Mouse (Mus musculus): ENCODE data around the gene Cldn18.

Cldn18 gene

GRCm38 (mm10) chr9:99685061-99685521 is 32.0 kb downstream of the Cldn18 start:
- in situ Hi-C loops (cut with MboI): no loop called here

- in situ Hi-C loops (cut with MboI): no loop called here
These were observed 35.0 kb downstream of the Cldn18 start for GRCm38 (mm10) chr9:99681980-99682570.

- in situ Hi-C loops (cut with MboI): no loop called here
These were observed 41.4 kb downstream of the Cldn18 start for GRCm38 (mm10) chr9:99675714-99676113.

- in situ Hi-C loops (cut with MboI): no loop called here
These were observed 45.5 kb downstream of the Cldn18 start for GRCm38 (mm10) chr9:99671603-99672002.

- in situ Hi-C loops (cut with MboI): no loop called here
These were observed 49.5 kb downstream of the Cldn18 start for GRCm38 (mm10) chr9:99667596-99667995.

GRCm38 (mm10) chr9:99662887-99663286 is 54.2 kb downstream of the Cldn18 start:
- in situ Hi-C loops (cut with MboI): no loop called here

GRCm38 (mm10) chr9:99662406-99662805 is 54.7 kb downstream of the Cldn18 start:
- in situ Hi-C loops (cut with MboI): no loop called here

- in situ Hi-C loops (cut with MboI): no loop called here
These were observed 55.4 kb downstream of the Cldn18 start for GRCm38 (mm10) chr9:99661606-99662166.

- in situ Hi-C loops (cut with MboI): no loop called here
These were observed 56.3 kb downstream of the Cldn18 start for GRCm38 (mm10) chr9:99660756-99661155.

GRCm38 (mm10) chr9:99646102-99646501 is 71.0 kb downstream of the Cldn18 start:
- in situ Hi-C loops (cut with MboI): no loop called here

- in situ Hi-C loops (cut with MboI): no loop called here
These were observed 71.7 kb downstream of the Cldn18 start for GRCm38 (mm10) chr9:99645416-99645815.

GRCm38 (mm10) chr9:99639957-99640356 is 77.1 kb downstream of the Cldn18 start:
- in situ Hi-C loops (cut with MboI): no loop called here

Measured in mature B cell (primary cell).